Mouse (Mus musculus) liver, embryonic 13.5 days (tissue): ENCODE measurements around the gene Atr. TPM values are rescaled to one million over a fixed set of nuclear protein-coding genes. Genes with fewer than 3 reads are reported as not detected.

ENCODE experiments used
- ATAC-seq: fragments of 200-750 bp; cut with Nextera tagmentation; 2 replicates; pipeline ENCODE4 v1.8.0; 2017; ENCODE audit warnings: low read depth, mild to moderate bottlenecking, moderate number of reproducible peaks, moderate library complexity
- DNase-seq: peaks from one replicate; pipeline ENCODE4 v3.0.0; 2022
- H3K27ac ChIP-seq: fragments of 300-500 bp; sonication (generic); 2 replicates; pipeline ENCODE4 v1.5.1; 2015; ENCODE audit warnings: moderate library complexity, mild to moderate bottlenecking, inconsistent platforms
- H3K27me3 ChIP-seq: fragments of 300-500 bp; sonication (generic); 2 replicates; pipeline ENCODE4 v1.6.1; 2015; ENCODE audit warnings: mild to moderate bottlenecking, inconsistent platforms
- H3K36me3 ChIP-seq: fragments of 300-500 bp; sonication (generic); 2 replicates; pipeline ENCODE4 v1.6.1; 2015; ENCODE audit warnings: mild to moderate bottlenecking, inconsistent platforms
- H3K4me1 ChIP-seq: fragments of 300-500 bp; sonication (generic); replicated peaks from 2 replicates; pipeline ENCODE4 v1.6.1; 2015; ENCODE audit warnings: inconsistent platforms
- H3K4me2 ChIP-seq: fragments of 300-500 bp; sonication (generic); 2 replicates; pipeline ENCODE4 v1.6.1; 2015; ENCODE audit warnings: inconsistent platforms, mild to moderate bottlenecking, moderate library complexity
- H3K4me3 ChIP-seq: fragments of 300-500 bp; sonication (generic); replicated peaks from 2 replicates; pipeline ENCODE4 v1.5.1; 2015; ENCODE audit warnings: mild to moderate bottlenecking, inconsistent platforms
- H3K9ac ChIP-seq: fragments of 300-500 bp; sonication (generic); 2 replicates; pipeline ENCODE4 v1.6.1; 2015; ENCODE audit warnings: mild to moderate bottlenecking, inconsistent platforms
- H3K9me3 ChIP-seq: fragments of 300-500 bp; sonication (generic); replicated peaks from 2 replicates; pipeline ENCODE4 v1.6.1; 2016; ENCODE audit warnings: inconsistent platforms
- WGBS: fragments of 180-500 bp; shearing (Covaris S2); methylation state at CpG from one replicate; pipeline ENCODE4 v1.1.7; 2015; ENCODE audit not compliant: insufficient replicate concordance; 5-methylcytosine and 5-hydroxymethylcytosine counted together
- polyA plus RNA-seq: library from polyadenylated mRNA; unstranded; fragments of >200 nt; fragmentation: Nextera tagmentation; extraction: Ambion mirVana; gene quantifications from 2 replicates; pipeline ENCODE4 v1.2.1, GENCODE M21; 2015

Atr gene
- polyA plus RNA-seq, result 4.3 and 5.7 TPM in 2 replicates

DNA sequence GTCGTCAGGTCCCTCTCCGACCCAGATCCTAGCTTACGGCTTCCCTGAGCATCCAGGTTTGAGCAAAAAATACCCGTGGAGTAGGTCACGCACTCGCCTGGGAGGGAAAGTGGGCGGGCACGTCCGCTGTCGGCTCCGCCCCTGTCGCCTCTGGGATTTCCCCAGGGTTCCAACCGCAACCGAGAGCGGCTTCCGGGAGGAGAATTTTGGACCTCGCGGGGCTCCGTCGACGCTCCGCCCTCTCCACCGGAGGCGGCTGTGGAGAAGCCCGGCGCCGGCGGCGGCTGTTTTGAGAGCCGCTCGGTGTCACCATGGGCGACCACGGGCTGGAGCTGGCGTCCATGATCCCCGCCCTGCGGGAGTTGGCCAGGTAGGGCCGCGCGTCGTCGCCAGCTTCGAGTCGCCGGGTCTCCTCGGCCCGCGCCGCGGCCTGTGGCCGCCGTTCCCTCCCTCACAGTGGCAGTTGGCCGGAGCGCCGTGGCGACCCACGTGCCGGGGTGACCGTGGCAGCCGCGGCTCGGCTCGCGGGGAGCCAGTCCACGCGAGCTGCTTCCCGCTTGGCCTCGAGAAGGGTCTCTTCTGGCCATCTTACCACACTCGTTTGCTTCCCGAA lies at the start of gene Atr:
Atr (plus strand) TSS at position 184 of the 613 bp plus-strand sequence.
- no peaks in the 10 kb centered on the region for H3K9me3 ChIP-seq
- peak within 1 kb of the TSS; percentile 69 for H3K27ac ChIP-seq
- DNase-seq (peak; percentile 92), ATAC-seq (peak; percentile 92)
- peak within 1 kb of the TSS; percentile 89 for H3K4me3 ChIP-seq
- H3K36me3 ChIP-seq, result no peaks in the 10 kb centered on the region
- WGBS, result under 1% methylated on average over 59 of the region's 69 CpGs
- peak within 1 kb of the TSS; percentile 93 for H3K4me2 ChIP-seq
- peaks cover 15% of the 10 kb centered on the region for H3K4me1 ChIP-seq
- no peaks in the 10 kb centered on the region for H3K27me3 ChIP-seq
- peak within 1 kb of the TSS; percentile 81 for H3K9ac ChIP-seq

DNA sequence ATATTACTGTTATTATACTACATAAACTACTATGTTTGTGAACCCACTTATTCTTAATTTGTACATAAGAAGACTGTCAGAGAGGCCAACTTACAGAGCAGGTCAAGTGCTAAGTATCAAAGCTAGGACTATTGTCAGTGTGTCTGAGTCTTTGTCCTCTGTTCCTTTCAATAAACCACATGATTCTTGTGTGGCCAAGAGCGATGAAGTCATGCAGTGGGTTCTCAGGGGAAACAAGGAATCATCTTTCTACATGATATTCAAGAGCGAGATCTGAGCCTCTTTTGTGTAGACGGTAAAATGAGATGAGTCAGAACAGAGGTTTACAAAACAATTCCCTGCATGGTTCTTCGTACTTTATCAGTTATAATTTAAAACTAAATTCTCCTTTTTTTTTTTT lies 47.8 kb upstream of the Atr start:
- WGBS, result 70% methylated on average over 4 of the region's 4 CpGs
- no peaks in the 10 kb centered on the region; the same call in 1 of the 2 replicates for H3K4me1 ChIP-seq

DNA sequence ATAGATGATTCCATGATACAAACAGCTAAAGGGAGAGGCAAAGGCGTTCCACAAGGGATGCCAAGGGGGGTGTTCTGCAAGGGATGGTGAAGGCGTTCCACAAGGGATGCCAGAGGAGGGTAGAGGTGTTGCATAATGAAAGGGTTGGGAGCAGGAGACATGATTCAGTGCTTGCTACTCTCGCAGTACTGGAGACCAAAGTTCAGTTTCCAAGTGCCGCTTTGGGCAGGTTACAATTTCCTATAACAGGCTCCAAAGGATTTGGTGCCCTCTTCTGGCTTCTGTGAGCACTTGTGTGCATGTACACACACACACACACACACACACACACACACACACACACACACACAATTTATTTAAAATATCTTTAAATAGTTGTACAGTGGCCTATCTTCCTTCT lies 45.6 kb upstream of the Atr start:
- Histone ChIP-seq H3K9ac (no peak overlapping the region), H3K9me3 (no peaks in the 10 kb centered on the region), H3K4me3 (no peak overlapping the region), H3K4me2 (no peak overlapping the region), H3K4me1 (no peaks in the 10 kb centered on the region), H3K36me3 (no peaks in the 10 kb centered on the region), H3K27ac (no peak overlapping the region), H3K27me3 (no peaks in the 10 kb centered on the region)
- ATAC-seq, result no peak
- WGBS, result 83% methylated on average over 4 of the region's 4 CpGs
- DNase-seq, result no peak

More for the DNA sequence above, 47.8 kb upstream of the Atr start:
- no peaks in the 10 kb centered on the region for H3K27me3 ChIP-seq
- no peak overlapping the region for H3K27ac ChIP-seq
- no peak for ATAC-seq
- no peaks in the 10 kb centered on the region for H3K36me3 ChIP-seq
- H3K4me2 ChIP-seq, result no peak overlapping the region
- DNase-seq, result no peak
- H3K9ac ChIP-seq, result no peak overlapping the region
- no peaks in the 10 kb centered on the region for H3K9me3 ChIP-seq
- H3K4me3 ChIP-seq, result no peak overlapping the region

GRCm38 (mm10) chr9:95813721-95814531 lies 43.5 kb upstream of the Atr start:
- 78% methylated on average over 20 of the region's 20 CpGs for WGBS

DNA sequence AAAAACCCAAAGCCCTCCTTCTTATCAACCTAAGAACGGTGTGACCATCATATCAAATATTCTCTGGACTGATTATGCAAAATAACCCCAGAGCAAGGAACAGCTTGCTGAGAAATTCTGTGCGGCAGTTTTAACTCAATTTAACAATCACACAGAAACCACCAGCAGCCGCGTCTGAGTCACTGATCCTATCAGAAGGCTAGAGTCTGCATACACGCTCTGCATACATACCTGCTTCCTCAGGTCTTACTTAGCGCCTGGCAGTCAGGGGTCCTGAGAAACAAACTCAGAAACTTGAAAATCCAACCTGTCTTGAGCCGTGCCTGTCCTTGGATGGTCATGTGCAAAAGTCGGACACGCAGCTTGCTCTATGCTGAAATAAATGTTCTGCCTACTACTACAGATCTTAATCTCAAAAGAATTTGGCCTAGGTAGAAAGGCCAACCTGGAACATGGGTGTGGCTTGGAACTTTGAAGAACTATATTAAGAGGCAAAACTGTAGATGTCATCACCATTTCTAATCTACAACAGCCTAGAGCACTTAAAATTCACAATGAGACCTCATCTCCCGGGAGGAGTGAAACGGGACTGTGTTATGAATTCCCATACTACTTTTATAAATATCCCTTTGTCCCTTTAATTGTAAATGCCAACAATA lies 42.3 kb upstream of the Atr start:
- Histone ChIP-seq H3K36me3 (no peaks in the 10 kb centered on the region), H3K4me3 (no peak overlapping the region), H3K4me1 (no peaks in the 10 kb centered on the region), H3K9me3 (no peaks in the 10 kb centered on the region), H3K27me3 (no peaks in the 10 kb centered on the region), H3K9ac (no peak overlapping the region), H3K27ac (no peak overlapping the region), H3K4me2 (no peak overlapping the region)
- ATAC-seq, result no peak
- no peak for DNase-seq
- 60% methylated on average over 11 of the region's 11 CpGs for WGBS

More at GRCm38 (mm10) chr9:95813721-95814531, 43.5 kb upstream of the Atr start:
- Histone ChIP-seq H3K4me3 (no peak overlapping the region), H3K4me1 (no peaks in the 10 kb centered on the region), H3K27ac (no peak overlapping the region), H3K9ac (no peak overlapping the region), H3K4me2 (no peak overlapping the region), H3K36me3 (no peaks in the 10 kb centered on the region), H3K27me3 (no peaks in the 10 kb centered on the region), H3K9me3 (no peaks in the 10 kb centered on the region)
- DNase-seq (no peak), ATAC-seq (no peak)

DNA sequence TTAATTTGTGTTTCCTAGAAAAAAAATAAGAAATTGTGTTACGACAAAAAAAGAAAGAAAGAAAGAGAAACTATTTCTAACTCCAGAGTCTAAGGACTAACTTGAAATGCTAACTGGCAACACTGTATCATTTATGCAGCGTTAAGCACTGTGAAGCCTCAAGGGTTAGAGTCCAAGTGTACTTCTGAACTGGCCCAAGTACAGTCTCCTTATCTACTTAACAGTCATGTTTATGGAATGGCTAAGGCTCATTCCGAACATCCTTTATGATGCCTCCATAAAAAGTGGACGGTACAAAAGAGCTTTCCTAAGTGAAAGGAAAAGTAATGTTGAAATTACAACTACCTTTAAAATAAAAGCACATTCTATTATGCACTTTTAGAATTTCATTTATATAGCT lies 41.7 kb upstream of the Atr start:
- Histone ChIP-seq H3K4me3 (no peak overlapping the region), H3K4me2 (no peak overlapping the region), H3K27me3 (no peaks in the 10 kb centered on the region), H3K27ac (no peak overlapping the region), H3K36me3 (no peaks in the 10 kb centered on the region), H3K4me1 (no peaks in the 10 kb centered on the region), H3K9me3 (no peaks in the 10 kb centered on the region), H3K9ac (no peak overlapping the region)
- 68% methylated on average over 4 of the region's 4 CpGs for WGBS
- no peak for DNase-seq
- no peak for ATAC-seq

- H3K4me3 ChIP-seq, result no peak overlapping the region
- H3K36me3 ChIP-seq, result no peaks in the 10 kb centered on the region
- no peak for DNase-seq
- no peak overlapping the region for H3K27ac ChIP-seq
- no peak overlapping the region for H3K9ac ChIP-seq
- WGBS, result 66% methylated on average over 7 of the region's 7 CpGs
- no peak overlapping the region for H3K4me2 ChIP-seq
- H3K4me1 ChIP-seq, result 0 out of 2 replicates have a peak, but pooled peaks cover 3% of the 10 kb centered on the region
- H3K27me3 ChIP-seq, result no peaks in the 10 kb centered on the region
- no peak for ATAC-seq
- H3K9me3 ChIP-seq, result no peaks in the 10 kb centered on the region
Observed at GRCm38 (mm10) chr9:95822531-95822930, 34.9 kb upstream of the Atr start.

GRCm38 (mm10) chr9:95827565-95827964 lies 29.8 kb upstream of the Atr start:
- H3K9me3 ChIP-seq, result no peaks in the 10 kb centered on the region
- H3K36me3 ChIP-seq, result no peaks in the 10 kb centered on the region
- H3K4me2 ChIP-seq, result no peak overlapping the region
- H3K4me1 ChIP-seq, result 0 out of 2 replicates have a peak, but pooled peaks cover 3% of the 10 kb centered on the region
- no peak for DNase-seq
- 75% methylated on average over 5 of the region's 5 CpGs for WGBS
- no peaks in the 10 kb centered on the region for H3K27me3 ChIP-seq
- no peak overlapping the region for H3K9ac ChIP-seq
- H3K27ac ChIP-seq, result no peak overlapping the region
- H3K4me3 ChIP-seq, result no peak overlapping the region
- no peak for ATAC-seq

DNA sequence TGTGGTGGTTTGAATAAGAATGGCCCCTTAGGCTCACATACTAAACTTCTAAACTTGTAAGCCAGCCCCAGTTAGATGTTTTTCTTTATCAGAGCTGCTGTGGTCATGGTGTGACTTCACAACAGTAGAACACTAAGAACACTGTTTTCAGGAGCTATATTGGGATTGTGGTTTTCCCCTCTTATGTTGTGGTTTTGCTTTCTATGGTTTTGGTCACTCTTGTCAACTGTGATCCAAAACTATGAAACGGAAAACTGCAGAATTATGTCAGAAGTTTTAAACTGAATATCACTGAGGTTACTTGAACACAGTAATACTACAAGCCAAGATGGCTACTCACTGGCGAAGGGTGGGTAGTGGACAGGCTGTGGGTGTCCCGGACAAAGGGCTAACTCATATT lies 24.6 kb upstream of the Atr start:
- Histone ChIP-seq H3K36me3 (no peaks in the 10 kb centered on the region), H3K4me1 (no peaks in the 10 kb centered on the region), H3K27me3 (no peaks in the 10 kb centered on the region)

GRCm38 (mm10) chr9:95834799-95835198 lies 22.6 kb upstream of the Atr start:
- H3K4me1 ChIP-seq, result no peaks in the 10 kb centered on the region
- H3K36me3 ChIP-seq, result no peaks in the 10 kb centered on the region
- H3K27ac ChIP-seq, result no peak overlapping the region
- 28% methylated on average over 3 of the region's 3 CpGs for WGBS
- H3K9me3 ChIP-seq, result no peaks in the 10 kb centered on the region
- ATAC-seq (no peak), DNase-seq (no peak)
- no peak overlapping the region for H3K4me2 ChIP-seq
- H3K27me3 ChIP-seq, result no peaks in the 10 kb centered on the region
- no peak overlapping the region for H3K9ac ChIP-seq
- H3K4me3 ChIP-seq, result no peak overlapping the region

More for the DNA sequence above, 24.6 kb upstream of the Atr start:
- ATAC-seq (no peak), DNase-seq (no peak)
- no peak overlapping the region for H3K27ac ChIP-seq
- no peak overlapping the region for H3K4me3 ChIP-seq
- H3K4me2 ChIP-seq, result no peak overlapping the region
- 49% methylated on average over 3 of the region's 3 CpGs for WGBS
- H3K9me3 ChIP-seq, result no peaks in the 10 kb centered on the region
- no peak overlapping the region for H3K9ac ChIP-seq

GRCm38 (mm10) chr9:95835741-95836140 lies 21.7 kb upstream of the Atr start:
- Histone ChIP-seq H3K4me2 (no peak overlapping the region), H3K36me3 (no peaks in the 10 kb centered on the region), H3K4me3 (no peak overlapping the region), H3K27ac (no peak overlapping the region), H3K4me1 (no peaks in the 10 kb centered on the region), H3K27me3 (no peaks in the 10 kb centered on the region), H3K9me3 (no peaks in the 10 kb centered on the region), H3K9ac (no peak overlapping the region)
- no peak for ATAC-seq
- 72% methylated on average over 10 of the region's 10 CpGs for WGBS
- no peak for DNase-seq
